22 mouse cellular contexts compared by ENCODE assay signal in genomic region chr10:39967512-39967911, GRCm38 (mm10). TPM values are rescaled to one million over a fixed set of nuclear protein-coding genes. Genes with fewer than 3 reads are reported as not detected.
DNase-seq lines count a peak whose midpoint lies in the region; ATAC-seq lines count a peak whose summit lies in the region.
"Had no signal": no experiment of that assay in that cellular context is flagged by ENCODE, and none has a peak within 500 bp of the region (broad histone marks: within the 10 kb centered on the region; RNA-seq: fewer than 3 reads in every experiment).

No protein-coding gene starts in this region.

- no peak overlapping the region for H3K4me2 ChIP-seq in hindbrain, embryonic 11.5 days (replicated peaks; ENCODE audit: low read depth, low read length)
- H3K4me2 ChIP-seq in embryonic facial prominence, embryonic 11.5 days (ENCODE audit: low read depth, low read length): no peak overlapping the region
- H3K4me2 ChIP-seq: midbrain, embryonic 12.5 days; stomach, embryonic 15.5 days had no signal

- no peak overlapping the region for H3K4me3 ChIP-seq in hindbrain, embryonic 11.5 days (ENCODE audit: low read depth, low read length)
- H3K4me3 ChIP-seq in hindbrain, embryonic 10.5 days: no peak overlapping the region
- no peak overlapping the region for H3K4me3 ChIP-seq in embryonic facial prominence, embryonic 11.5 days (ENCODE audit: low read depth, low read length)
- H3K4me3 ChIP-seq: forebrain, embryonic 10.5 days; left cerebral cortex, adult 2 months; midbrain, embryonic 12.5 days; stomach, embryonic 15.5 days had no signal

- H3K27me3 ChIP-seq in hindbrain, embryonic 11.5 days (ENCODE audit: control insufficient read depth, insufficient read depth, low read length): no peaks in the 10 kb centered on the region
- no peaks in the 10 kb centered on the region for H3K27me3 ChIP-seq in hindbrain, embryonic 10.5 days (ENCODE audit: insufficient read depth, poor library complexity, severe bottlenecking)
- H3K27me3 ChIP-seq in embryonic facial prominence, embryonic 11.5 days (ENCODE audit: control insufficient read depth, insufficient read depth, low read length): no peaks in the 10 kb centered on the region
- H3K27me3 ChIP-seq: midbrain, embryonic 12.5 days; stomach, embryonic 15.5 days had no signal

- no peaks in the 10 kb centered on the region for H3K36me3 ChIP-seq in hindbrain, embryonic 11.5 days (ENCODE audit: control insufficient read depth, insufficient read depth, low read length)
- no peaks in the 10 kb centered on the region for H3K36me3 ChIP-seq in hindbrain, embryonic 10.5 days
- H3K36me3 ChIP-seq in embryonic facial prominence, embryonic 11.5 days (replicated peaks; ENCODE audit: control insufficient read depth, insufficient read depth, low read depth, low read length): no peaks in the 10 kb centered on the region
- H3K36me3 ChIP-seq: forebrain, embryonic 10.5 days; midbrain, embryonic 12.5 days; stomach, embryonic 15.5 days had no signal

- H3K4me1 ChIP-seq in hindbrain, embryonic 11.5 days (replicated peaks; ENCODE audit: control insufficient read depth, insufficient read depth, low read length): no peaks in the 10 kb centered on the region
- H3K4me1 ChIP-seq in hindbrain, embryonic 10.5 days (replicated peaks): no peaks in the 10 kb centered on the region
- no peaks in the 10 kb centered on the region for H3K4me1 ChIP-seq in embryonic facial prominence, embryonic 11.5 days (ENCODE audit: control insufficient read depth, insufficient read depth, low read length)
- H3K4me1 ChIP-seq: forebrain, embryonic 10.5 days; midbrain, embryonic 12.5 days; stomach, embryonic 15.5 days had no signal

- no peak overlapping the region for H3K27ac ChIP-seq in hindbrain, embryonic 11.5 days (ENCODE audit: low read depth, low read length)
- H3K27ac ChIP-seq in hindbrain, embryonic 10.5 days: no peak overlapping the region
- H3K27ac ChIP-seq in embryonic facial prominence, embryonic 11.5 days (replicated peaks; ENCODE audit: low read depth, low read length): no peak overlapping the region
- H3K27ac ChIP-seq: forebrain, embryonic 10.5 days; left cerebral cortex, adult 2 months; midbrain, embryonic 12.5 days; stomach, embryonic 15.5 days had no signal

- H3K9me3 ChIP-seq in hindbrain, embryonic 11.5 days (ENCODE audit: control insufficient read depth, low read length): no peaks in the 10 kb centered on the region
- H3K9me3 ChIP-seq in hindbrain, embryonic 10.5 days: no peaks in the 10 kb centered on the region
- no peaks in the 10 kb centered on the region for H3K9me3 ChIP-seq in embryonic facial prominence, embryonic 11.5 days (replicated peaks; ENCODE audit: control insufficient read depth, low read length)
- H3K9me3 ChIP-seq: forebrain, embryonic 10.5 days; midbrain, embryonic 12.5 days; stomach, embryonic 15.5 days had no signal

- DNase-seq in hindbrain, embryonic 11.5 days (ENCODE audit: low spot score): peak; percentile 4
- no peak for DNase-seq in hindbrain, embryonic 10.5 days (ENCODE audit: low spot score)
- peak; percentile 46 for DNase-seq in testis, postnatal 10 days (ENCODE audit: low spot score)
- DNase-seq in testis, postnatal 14 days (ENCODE audit: low spot score): no peak
- DNase-seq in embryonic facial prominence, embryonic 11.5 days (ENCODE audit: low spot score): peak; percentile 66
- DNase-seq: adrenal gland, adult 2 months; cerebellum, adult 18-20 months; heart, adult 18-20 months; kidney, postnatal 25 days; liver; thymus, postnatal 4 days had no signal

- no peak overlapping the region for H3K9ac ChIP-seq in hindbrain, embryonic 11.5 days (ENCODE audit: low read depth, low read length)
- no peak overlapping the region for H3K9ac ChIP-seq in embryonic facial prominence, embryonic 11.5 days (replicated peaks; ENCODE audit: low read length)
- H3K9ac ChIP-seq: midbrain, embryonic 12.5 days; stomach, embryonic 15.5 days had no signal

- ATAC-seq in hindbrain, embryonic 11.5 days (ENCODE audit: low FRiP score): no peak
- no peak for ATAC-seq in embryonic facial prominence, embryonic 11.5 days (replicated peaks; ENCODE audit: insufficient number of reproducible peaks, low FRiP score, low TSS enrichment, low read depth)
- no peak for ATAC-seq in activated CD4-positive, CD25-positive, alpha-beta regulatory T cell, adult 4 months
- ATAC-seq in frontal cortex, adult (ENCODE audit: low TSS enrichment): no peak

- 94% methylated on average over 3 of the region's 3 CpGs for WGBS in hindbrain, embryonic 11.5 days
- 84% methylated on average over 3 of the region's 3 CpGs for WGBS in hindbrain, embryonic 10.5 days
- 83% methylated on average over 3 of the region's 3 CpGs for WGBS in embryonic facial prominence, embryonic 11.5 days

RNA-seq across cellular contexts. Expression of gene Mfsd4b3, which starts 7.6 kb away (rescaled TPM):
- 0.11 TPM in 1 of 2 replicates, not detected in the other for polyA plus RNA-seq in hindbrain, embryonic 11.5 days (2014; fragmentation: Nextera tagmentation; extraction: Ambion mirVana)
- 0.16 TPM in 1 of 2 replicates, not detected in the other for polyA plus RNA-seq in hindbrain, embryonic 10.5 days (2016; fragmentation: Nextera tagmentation; extraction: Ambion mirVana)
- polyA plus RNA-seq in embryonic facial prominence, embryonic 11.5 days (2014; fragmentation: Nextera tagmentation; extraction: Ambion mirVana): 0.11 and 0.34 TPM in 2 replicates
- polyA plus RNA-seq in activated CD4-positive, CD25-positive, alpha-beta regulatory T cell, adult 4 months (2017; shearing (Covaris generic)): not detected
- polyA plus RNA-seq: cortical plate, adult 2 months; forebrain, embryonic 10.5 days had no signal

RNA-seq across cellular contexts. Expression of gene Mfsd4b5, which starts 18.9 kb away (rescaled TPM):
- polyA plus RNA-seq in hindbrain, embryonic 11.5 days (2014; fragmentation: Nextera tagmentation; extraction: Ambion mirVana): 0.09 TPM in 1 of 2 replicates, not detected in the other
- not detected in 2 replicates for polyA plus RNA-seq in hindbrain, embryonic 10.5 days (2016; fragmentation: Nextera tagmentation; extraction: Ambion mirVana)
- not detected in 2 replicates for polyA plus RNA-seq in embryonic facial prominence, embryonic 11.5 days (2014; fragmentation: Nextera tagmentation; extraction: Ambion mirVana)
- polyA plus RNA-seq in activated CD4-positive, CD25-positive, alpha-beta regulatory T cell, adult 4 months (2017; shearing (Covaris generic)): under 1 TPM in 1 of 2 experiments, not detected in 1; 0.17 TPM
- polyA plus RNA-seq: forebrain, embryonic 10.5 days; intestine, embryonic 14.5 days had no signal

RNA-seq across cellular contexts. Expression of gene Mfsd4b2, which starts 40.8 kb away (rescaled TPM):
- not detected in 2 replicates for polyA plus RNA-seq in hindbrain, embryonic 11.5 days (2014; fragmentation: Nextera tagmentation; extraction: Ambion mirVana)
- not detected in 2 replicates for polyA plus RNA-seq in hindbrain, embryonic 10.5 days (2016; fragmentation: Nextera tagmentation; extraction: Ambion mirVana)
- not detected in 2 replicates for polyA plus RNA-seq in embryonic facial prominence, embryonic 11.5 days (2014; fragmentation: Nextera tagmentation; extraction: Ambion mirVana)
- not detected for polyA plus RNA-seq in activated CD4-positive, CD25-positive, alpha-beta regulatory T cell, adult 4 months (2017; shearing (Covaris generic))
- polyA plus RNA-seq: brain, embryonic 14.5 days; cortical plate, adult 2 months; forebrain, embryonic 10.5 days; lung, embryonic 16.5 days; midbrain, embryonic 12.5 days had no signal

RNA-seq across cellular contexts. Expression of gene Mfsd4b1, which starts 57.6 kb away (rescaled TPM):
- polyA plus RNA-seq in hindbrain, embryonic 11.5 days (2014; fragmentation: Nextera tagmentation; extraction: Ambion mirVana): 0.26 and 0.35 TPM in 2 replicates
- polyA plus RNA-seq in hindbrain, embryonic 10.5 days (2016; fragmentation: Nextera tagmentation; extraction: Ambion mirVana): not detected in 2 replicates
- polyA plus RNA-seq in embryonic facial prominence, embryonic 11.5 days (2014; fragmentation: Nextera tagmentation; extraction: Ambion mirVana): not detected in 2 replicates
- polyA plus RNA-seq in activated CD4-positive, CD25-positive, alpha-beta regulatory T cell, adult 4 months (2017; shearing (Covaris generic)): not detected
- polyA plus RNA-seq: forebrain, embryonic 10.5 days; midbrain, embryonic 12.5 days; small intestine, adult 2 months had no signal

Comparison
In these comparisons a context has a peak if more than half of its experiments do, and no peak if none do; other contexts are left out.
1. DNase-seq: peak in hindbrain, embryonic 11.5 days (single experiment), testis, postnatal 10 days (single experiment) and embryonic facial prominence, embryonic 11.5 days (single experiment); none in hindbrain, embryonic 10.5 days (single experiment) and testis, postnatal 14 days (single experiment).